Mouse (Mus musculus) heart, postnatal 36 days (tissue): Measurements from ENCODE around the gene Casp3. TPM values are rescaled to one million over a fixed set of nuclear protein-coding genes. Genes with fewer than 3 reads are reported as not detected.

Experiments
- DNase-seq, 2 experiments: peaks; one replicate each; pipeline ENCODE4 v3.0.0; 2021 to 2022
- intact Hi-C: fragments of 180-260 bp; cut with DNase I; formaldehyde crosslinking; loops from one replicate; pipeline ENCODE4 v1.15.1; 2025
- total RNA-seq, 2 experiments: library from RNA; stranded (reverse); gene quantifications; 2 replicates each; pipeline ENCODE4 v1.2.3; 2021

The Casp3 gene
- total RNA-seq, 2 experiments from 2014 or later: 3.5 to 4.0 TPM

- intact Hi-C loops: no loop called here
- DNase-seq: no peak
Measured at GRCm38 (mm10) chr8:46600959-46601707, 16.0 kb upstream of the Casp3 start.

DNA sequence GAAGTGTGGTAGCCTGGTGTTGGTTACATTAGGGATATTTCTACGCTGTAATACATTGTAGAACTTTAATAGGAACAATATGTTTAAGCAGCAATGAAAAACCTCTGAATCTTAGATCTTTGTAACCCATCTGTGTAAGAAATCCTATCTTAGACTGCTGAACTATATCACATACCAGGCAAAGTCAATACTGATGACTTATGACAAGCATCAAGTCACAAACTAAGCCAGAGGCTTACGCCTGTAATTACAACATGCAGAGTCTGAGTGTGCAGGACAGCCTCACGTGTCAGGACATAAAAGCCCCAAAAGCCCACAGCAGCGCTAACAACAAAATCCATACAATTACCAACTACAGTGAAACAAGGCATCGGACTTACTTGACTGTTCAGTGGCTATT, 13.5 kb upstream of the Casp3 start:
- DNase-seq: no peak
- intact Hi-C loops: no loop called here

- intact Hi-C loops: no loop called here
- no peak for DNase-seq
Measured at GRCm38 (mm10) chr8:46606930-46607329, 10.2 kb upstream of the Casp3 start.

DNA sequence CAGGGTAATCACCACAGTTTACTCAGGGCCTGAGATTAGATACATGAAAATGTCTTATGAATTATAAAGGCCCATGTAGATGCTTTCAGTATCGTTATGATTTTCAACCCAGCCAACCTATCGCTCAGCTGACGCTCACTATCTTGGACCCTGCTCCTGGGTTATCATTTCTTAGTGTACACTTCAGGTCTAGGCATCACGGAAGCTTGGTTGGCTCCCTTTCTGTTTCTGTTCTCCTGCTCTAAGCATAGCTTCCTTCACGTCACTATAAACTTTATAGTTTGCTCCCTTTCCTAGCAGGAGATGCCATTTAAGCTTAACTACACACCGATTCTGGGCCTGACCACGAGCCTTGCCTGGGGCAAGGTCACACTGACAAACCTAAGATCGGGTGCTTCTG, 5.5 kb upstream of the Casp3 start:
- no peak for DNase-seq
- intact Hi-C loops: no loop called here

GRCm38 (mm10) chr8:46612913-46613312, 4.2 kb upstream of the Casp3 start:
- intact Hi-C loops: no loop called here
- peak in 1 of 2 experiments; percentile 19 for DNase-seq

DNA sequence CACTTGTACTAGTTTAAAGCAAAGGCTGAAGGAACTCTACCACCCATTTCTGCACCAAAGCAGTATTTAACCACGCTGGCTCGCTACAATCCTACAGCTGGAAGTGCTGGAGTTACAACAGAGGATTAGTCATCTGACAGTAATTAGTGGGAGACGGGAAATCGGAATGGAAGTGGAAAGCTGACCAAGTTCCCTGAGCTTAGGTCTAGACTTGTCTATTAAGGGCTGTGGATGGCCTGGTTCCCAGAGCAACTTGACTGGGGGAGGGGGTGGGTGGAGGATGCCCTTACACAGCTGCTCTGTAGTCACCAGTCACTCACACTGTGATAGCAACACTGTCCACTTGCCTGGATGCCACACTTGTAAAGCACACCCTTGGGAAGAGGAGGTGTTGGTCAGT, 3.7 kb upstream of the Casp3 start:
- DNase-seq: peak in 1 of 2 experiments; percentile 18
- intact Hi-C loops: no loop called here

DNA sequence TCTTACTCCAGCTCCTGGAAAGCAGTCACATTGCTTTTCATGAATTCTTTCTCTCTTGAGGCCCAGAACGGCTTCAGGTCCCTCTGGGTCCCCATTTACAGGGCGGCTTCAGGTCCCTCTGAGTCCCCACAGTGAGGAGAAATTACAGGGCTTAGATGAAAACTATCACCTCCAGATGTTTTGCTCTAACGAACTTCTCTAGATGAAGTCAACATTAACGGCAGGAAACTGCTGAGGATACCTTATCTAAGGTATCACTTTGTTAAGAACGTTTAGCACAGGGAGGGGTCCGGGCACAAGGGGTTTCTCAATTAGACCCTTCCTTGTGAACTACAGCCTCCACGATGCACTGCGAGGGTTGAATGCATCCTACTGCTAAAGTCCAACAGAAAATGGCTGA, 1.2 kb upstream of the Casp3 start:
- no peak for DNase-seq
- intact Hi-C loops: loop anchor here (2.0 to 5.0 kb wide), 2 partner anchors 121 to 145 kb away; partner anchors contain the start of genes Acsl1 and Irf2

DNA sequence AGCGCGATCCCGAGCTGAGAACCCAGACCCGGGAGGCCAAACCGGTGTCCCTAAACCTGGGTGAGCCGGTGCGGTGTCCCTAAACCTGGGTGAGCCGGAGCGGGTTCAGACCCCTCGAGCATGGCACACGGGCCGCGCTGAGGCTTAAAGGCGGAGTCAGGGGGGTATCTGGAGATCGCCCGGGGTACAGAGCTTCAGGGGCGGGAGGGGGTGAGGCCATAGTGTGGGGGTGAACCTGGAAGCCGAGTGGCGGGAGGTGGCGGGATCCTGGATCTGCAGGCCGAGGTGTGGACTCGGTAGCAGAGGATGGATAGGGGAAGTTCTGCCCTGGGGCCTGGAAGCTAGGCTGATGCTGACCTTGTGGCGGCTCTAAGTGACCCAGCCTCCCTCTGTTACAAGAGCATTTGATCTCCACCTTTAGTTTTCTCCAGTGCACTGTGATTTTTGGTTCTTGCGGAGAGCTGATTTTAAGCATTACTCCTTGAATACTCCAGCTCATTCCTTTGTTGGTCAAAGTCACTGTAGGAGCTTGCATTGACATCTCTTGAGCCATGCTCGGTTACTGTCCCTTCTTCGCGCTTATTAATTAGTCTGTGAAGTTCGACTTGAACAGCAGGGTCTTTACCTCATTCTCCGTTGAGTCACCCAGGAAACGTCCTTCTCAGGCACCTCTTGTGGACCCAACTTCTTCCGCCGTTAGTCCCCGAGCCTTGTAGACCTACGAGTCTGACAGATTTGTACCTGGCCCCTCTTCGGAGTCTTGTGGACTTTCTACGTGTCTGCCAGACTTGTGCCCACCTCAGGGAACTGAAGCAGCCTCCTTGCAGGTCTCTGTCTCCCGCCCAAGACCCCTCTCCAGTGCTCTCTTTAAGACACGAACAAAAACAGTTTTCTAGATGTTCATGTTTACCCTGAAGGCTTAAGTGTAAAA, 864 bp downstream of the Casp3 start:
- DNase-seq: no peak
- intact Hi-C loops: loop anchor here (2.0 to 5.0 kb wide), 2 partner anchors 119 to 147 kb away; partner anchors contain the start of genes Acsl1 and Irf2

GRCm38 (mm10) chr8:46618639-46619320, 1.7 kb downstream of the Casp3 start:
- intact Hi-C loops: loop anchor here (5.0 kb wide), 1 partner anchor 119 kb away; the partner anchor contains the start of gene Irf2
- no peak for DNase-seq

DNA sequence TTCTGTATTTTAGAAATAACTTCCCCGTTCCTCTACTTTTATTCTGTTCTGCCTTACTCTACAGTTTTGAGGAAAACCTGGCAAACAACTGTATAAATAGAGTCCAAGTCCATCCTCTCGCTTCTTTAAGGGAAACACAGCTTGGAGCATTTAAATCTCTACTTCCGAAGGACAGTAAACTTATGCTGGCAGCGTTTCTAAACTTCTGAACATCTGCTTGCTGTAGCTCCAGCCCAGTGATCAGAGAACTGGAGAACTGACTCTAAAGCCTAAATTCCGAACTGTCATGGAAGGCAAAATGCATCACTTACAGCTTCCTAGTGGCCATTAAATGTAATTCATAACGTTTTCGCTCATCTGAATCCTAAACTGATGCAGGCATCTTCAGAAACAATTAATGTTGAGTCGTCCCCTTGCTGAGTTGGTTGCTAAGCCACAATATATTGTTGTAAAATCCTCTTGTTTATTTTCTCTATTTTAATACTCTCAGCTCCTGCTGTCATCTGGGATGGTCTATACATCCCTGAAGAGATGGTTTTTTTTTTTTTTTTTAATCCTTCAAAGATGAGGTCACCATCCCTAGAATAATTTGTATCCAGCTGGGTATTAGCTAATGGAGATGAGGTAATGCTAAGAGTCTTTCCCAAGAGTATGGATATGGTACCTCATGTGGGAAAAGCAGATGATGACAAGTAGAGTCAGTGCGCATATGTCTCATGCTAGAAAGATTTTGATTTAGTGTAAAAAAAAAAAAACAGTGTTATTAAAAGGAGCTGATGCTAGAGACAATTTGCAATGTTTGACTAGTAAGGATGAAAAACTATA, 5.6 kb downstream of the Casp3 start:
- intact Hi-C loops: no loop called here
- DNase-seq: no peak

DNA sequence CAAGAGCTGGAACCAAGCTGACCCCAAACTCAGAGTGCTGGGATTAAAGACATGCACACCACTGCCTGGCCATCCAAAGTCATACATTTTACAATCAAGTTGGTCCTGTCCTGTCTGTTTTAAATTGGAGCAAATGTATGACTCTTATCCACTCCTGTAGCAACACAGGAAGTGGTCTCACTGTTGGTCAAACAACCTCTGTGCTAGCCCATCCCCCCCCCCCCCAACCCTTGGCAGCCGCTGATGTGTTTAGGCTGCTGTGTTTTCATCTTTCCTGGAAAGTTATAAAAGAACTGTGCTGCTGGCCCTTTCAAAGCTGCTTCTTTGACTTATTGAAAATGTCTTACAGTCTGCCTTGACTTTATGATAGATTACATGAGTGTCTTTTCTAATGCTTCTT, 8.1 kb downstream of the Casp3 start:
- no peak for DNase-seq
- intact Hi-C loops: no loop called here

DNA sequence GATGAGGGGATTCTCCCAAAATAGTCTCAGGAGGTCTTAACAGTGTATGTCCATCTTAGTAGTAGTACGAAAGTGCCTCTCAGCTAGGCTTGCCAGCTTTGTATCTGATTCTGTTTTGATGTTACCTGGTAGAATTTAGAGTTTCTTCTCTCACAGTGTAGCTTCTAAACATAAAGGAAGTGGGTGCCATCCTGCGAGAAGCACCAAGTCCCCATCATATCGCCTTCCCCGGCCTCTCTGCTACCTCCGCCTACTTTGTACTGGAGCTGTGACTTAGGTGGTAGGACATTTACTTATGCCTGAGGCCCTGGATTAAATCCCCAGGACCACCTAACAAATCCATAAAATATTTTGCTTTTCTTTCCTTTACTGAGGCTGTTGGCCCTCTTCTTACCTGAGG, 9.6 kb downstream of the Casp3 start:
- intact Hi-C loops: no loop called here
- DNase-seq: no peak

DNA sequence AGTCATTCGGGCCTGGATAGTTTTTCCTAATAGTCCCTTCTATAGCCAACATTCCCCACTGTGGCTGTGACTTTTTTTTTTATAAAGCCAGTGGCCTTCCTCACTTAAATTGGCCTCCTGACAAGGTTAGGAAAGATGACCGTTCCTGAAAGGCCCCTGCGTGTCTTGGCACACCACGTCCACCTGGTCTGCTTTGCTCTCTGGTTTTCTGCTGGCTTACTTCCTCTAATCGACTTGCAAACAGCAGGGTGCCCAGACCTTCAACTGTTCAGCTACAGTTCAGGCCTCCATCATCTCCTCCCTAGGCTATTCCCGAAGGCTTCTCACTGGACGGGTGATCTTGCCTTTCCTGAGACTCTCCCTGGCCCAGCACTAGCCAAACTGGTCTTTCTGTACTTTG, 10.8 kb downstream of the Casp3 start:
- intact Hi-C loops: no loop called here
- DNase-seq: no peak

- no peak for DNase-seq
Measured at GRCm38 (mm10) chr8:46628645-46629044, 11.6 kb downstream of the Casp3 start.

GRCm38 (mm10) chr8:46630422-46630821, 13.3 kb downstream of the Casp3 start:
- intact Hi-C loops: no loop called here
- no peak for DNase-seq

More at GRCm38 (mm10) chr8:46628645-46629044, 11.6 kb downstream of the Casp3 start:
- intact Hi-C loops: no loop called here

DNA sequence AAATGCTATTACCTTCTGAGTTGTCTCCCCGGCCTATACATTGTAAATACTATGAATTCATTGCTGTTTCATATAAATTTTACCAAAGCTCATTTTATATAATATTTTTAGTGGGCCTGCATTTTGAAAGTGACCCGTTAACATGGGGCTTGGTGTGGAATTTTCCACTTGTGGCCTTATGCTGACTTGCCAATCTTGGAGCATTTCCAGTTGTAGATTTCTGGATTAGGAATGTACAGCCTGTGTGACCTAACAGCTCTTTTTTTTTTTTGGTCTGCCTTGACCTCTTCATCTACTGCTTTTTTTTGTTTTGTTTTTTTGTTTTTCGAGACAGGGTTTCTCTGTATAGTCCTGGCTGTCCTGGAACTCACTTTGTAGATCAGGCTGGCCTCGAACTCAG, 13.8 kb downstream of the Casp3 start:
- no peak for DNase-seq
- intact Hi-C loops: no loop called here

DNA sequence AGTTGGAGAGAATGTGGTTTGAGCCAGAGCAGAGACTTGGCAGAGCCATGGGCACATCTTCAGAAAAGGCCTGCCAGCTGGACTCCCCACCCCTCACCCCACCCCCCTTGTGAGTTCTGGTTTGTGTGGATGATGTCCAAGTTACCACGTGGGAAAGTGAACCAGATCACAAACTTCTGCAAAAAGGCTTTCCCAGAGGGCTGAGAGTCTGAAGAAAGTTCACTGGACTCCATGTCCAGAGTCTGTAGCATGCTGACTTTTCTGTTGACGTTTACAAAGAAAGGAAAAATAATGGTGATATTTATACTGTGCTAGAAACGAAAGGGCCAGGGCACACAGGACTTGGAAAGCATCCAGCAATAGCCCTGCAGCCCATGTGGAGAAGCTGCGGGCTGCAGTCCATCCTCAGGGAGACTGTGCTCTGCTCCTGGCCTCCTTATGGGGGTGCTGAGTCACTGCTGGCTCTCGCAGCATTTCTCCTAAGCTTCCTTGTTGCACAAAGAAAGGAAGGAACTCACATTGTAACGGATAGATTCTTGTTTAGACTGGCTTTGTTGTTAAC, 22.0 kb downstream of the Casp3 start:
- intact Hi-C loops: no loop called here
- DNase-seq: peak; percentile 42 to 49

DNA sequence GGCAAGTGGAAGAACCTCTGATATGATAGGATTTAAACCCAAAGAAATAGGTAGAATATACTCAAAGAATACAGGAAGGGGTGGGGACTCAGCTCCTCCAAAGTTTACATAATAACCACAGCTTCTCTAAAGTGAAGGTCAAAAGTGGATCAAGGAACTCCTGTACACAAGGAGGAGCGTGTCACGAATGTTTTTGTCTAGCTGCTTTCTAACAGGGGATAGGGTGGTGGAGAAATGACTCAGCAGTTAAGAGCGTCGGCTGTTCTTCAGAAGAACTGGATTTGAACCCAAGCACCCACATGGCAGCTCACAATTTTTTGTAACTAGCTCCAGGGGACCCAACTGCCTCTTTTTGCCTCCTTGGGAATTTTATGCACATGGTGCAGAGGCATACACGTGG, 22.8 kb downstream of the Casp3 start:
- no peak for DNase-seq
- intact Hi-C loops: no loop called here

DNA sequence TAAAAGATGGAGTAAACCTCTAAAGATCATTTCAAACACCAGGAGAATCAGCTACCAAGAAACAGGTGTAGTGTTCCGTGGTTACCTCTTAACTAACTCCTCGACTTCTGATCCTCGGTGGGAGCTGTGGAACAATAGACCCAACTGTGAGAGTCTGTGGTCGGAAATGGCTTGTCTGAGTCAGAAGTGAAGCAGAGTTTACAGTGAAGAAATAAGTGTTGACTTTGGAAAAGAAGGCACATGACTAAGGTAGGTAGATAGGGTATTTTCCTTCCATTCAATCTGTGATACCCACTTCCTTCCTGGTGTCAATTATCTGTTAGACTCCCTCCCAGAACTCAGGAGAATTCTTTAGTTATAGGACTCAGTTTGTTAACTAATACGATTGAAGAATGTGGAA, 24.2 kb downstream of the Casp3 start:
- intact Hi-C loops: no loop called here
- no peak for DNase-seq

DNA sequence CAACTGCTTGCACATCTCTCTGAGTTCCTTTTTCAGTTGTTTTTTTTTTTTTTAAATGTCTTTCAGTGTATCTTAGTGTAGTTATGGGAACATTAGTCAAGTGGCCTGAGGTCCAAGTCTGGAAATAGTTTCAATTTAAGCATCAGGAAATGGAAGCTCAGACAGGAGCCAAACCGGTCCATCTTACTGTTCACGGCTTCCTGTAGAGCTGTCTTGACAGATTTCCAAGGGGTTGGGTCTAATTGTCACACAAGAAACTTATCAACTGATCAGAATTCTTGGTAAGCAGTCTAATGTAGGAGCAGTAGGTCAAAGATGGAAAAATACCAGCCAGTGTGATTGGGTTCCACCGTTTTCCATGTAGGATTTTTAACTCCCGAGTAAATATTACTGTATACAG, 31.3 kb downstream of the Casp3 start:
- DNase-seq: no peak
- intact Hi-C loops: no loop called here
